Mouse (Mus musculus): Measurements from ENCODE around the gene Ccser1.

DNA sequence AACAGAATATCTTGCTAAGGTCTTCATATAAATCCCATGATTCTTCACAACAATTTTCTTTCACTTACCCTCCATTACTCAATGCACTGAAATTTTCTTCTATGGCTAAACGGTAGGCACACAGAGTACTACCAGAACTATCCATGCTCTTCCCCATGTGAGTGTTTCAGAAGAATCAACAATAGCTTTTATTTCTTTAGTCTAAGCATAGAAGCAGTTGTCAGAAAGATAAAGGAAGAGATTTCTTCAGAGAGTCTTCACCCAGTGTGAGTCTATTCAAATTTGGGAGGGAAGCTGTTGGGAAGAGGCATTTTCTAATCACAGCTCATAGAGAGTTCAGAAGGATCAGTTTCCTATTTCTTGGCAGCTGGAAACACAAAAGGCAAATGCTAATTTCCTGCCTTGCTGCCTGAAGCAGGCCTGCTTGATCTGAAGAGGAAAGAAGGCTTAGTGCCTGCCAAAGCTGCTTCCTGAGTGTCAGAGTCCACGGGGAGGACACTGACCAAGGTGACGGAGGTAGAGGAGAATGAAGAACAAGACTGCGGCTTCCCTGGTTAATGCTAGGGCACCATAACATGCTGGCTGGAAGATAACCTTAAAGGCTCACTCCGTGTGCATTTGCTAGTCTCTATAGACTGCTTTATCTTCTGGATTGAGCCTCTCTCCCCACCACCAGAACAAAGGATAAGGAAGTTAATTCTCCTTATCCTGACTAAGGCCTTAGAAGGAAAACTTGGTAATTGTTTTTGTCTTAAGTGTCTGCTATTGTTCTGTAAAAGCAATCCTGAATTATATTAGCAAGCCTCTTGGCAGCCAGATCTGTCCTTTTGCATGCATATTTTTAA lies 251.0 kb downstream of the Ccser1 start:
- TF ChIP-seq CTCF (IDR thresholded peaks at IDR 0.05; ENCODE audit: low read depth) (no peak), EP300 (optimal IDR thresholded peaks at IDR 0.05) (no peak)

Measured in stomach, postnatal 0 days (tissue).